Mouse (Mus musculus): Measurements from ENCODE around the gene Ndufv3. TPM values are rescaled to one million over a fixed set of nuclear protein-coding genes. Genes with fewer than 3 reads are reported as not detected.

The Ndufv3 gene
- polyA plus RNA-seq, 1 experiment from 2014 or later: 214 TPM

Small RNAs within 50 kb of the gene (microRNA-seq; reads per million reads assigned to microRNA genes)
- gene Gm24970: not detected

Other genes starting within 250 kb of the Ndufv3 start
- 0.25 and 0.32 TPM in 2 replicates for gene Rsph1, start 242.7 kb upstream of the Ndufv3 start, polyA plus RNA-seq (2016; fragmentation: Nextera tagmentation; extraction: Ambion mirVana)
- gene Slc37a1, start 233.3 kb upstream of the Ndufv3 start, polyA plus RNA-seq (2016; fragmentation: Nextera tagmentation; extraction: Ambion mirVana): 4.4 and 5.4 TPM in 2 replicates
- gene Pde9a, start 133.9 kb upstream of the Ndufv3 start, polyA plus RNA-seq (2016; fragmentation: Nextera tagmentation; extraction: Ambion mirVana): 5.6 and 6.1 TPM in 2 replicates
- 42.2 and 46.1 TPM in 2 replicates for gene Wdr4, start 135 bp upstream of the Ndufv3 start, polyA plus RNA-seq (2016; fragmentation: Nextera tagmentation; extraction: Ambion mirVana)
- 15.4 and 16.7 TPM in 2 replicates for gene Pknox1, start 44.6 kb downstream of the Ndufv3 start, polyA plus RNA-seq (2016; fragmentation: Nextera tagmentation; extraction: Ambion mirVana)
- gene Cbs, start 117.1 kb downstream of the Ndufv3 start, polyA plus RNA-seq (2016; fragmentation: Nextera tagmentation; extraction: Ambion mirVana): 6.3 TPM in 2 replicates
- gene U2af1, start 138.8 kb downstream of the Ndufv3 start, polyA plus RNA-seq (2016; fragmentation: Nextera tagmentation; extraction: Ambion mirVana): 258 and 270 TPM in 2 replicates
- gene Cryaa, start 157.7 kb downstream of the Ndufv3 start, polyA plus RNA-seq (2016; fragmentation: Nextera tagmentation; extraction: Ambion mirVana): 0.16 TPM in 1 of 2 replicates, not detected in the other